Mouse (Mus musculus) embryonic facial prominence, embryonic 12.5 days (tissue): ENCODE measurements around the gene Gm3238. TPM values are rescaled to one million over a fixed set of nuclear protein-coding genes. Genes with fewer than 3 reads are reported as not detected.
"Not testable (repeated sequence)": the region's sequence is repeated elsewhere in the genome, so short reads cannot be mapped to it uniquely, and the experiment has no call there.

Experiments
- ATAC-seq: fragments of 200-750 bp; cut with Nextera tagmentation; 2 replicates; pipeline ENCODE4 v1.8.0; 2017; ENCODE audit not compliant: insufficient number of reproducible peaks, insufficient read depth, low FRiP score, low TSS enrichment
- H3K27ac ChIP-seq: fragments of 300-500 bp; sonication (generic); 2 replicates; pipeline ENCODE4 v1.5.1; 2016; ENCODE audit warnings: mild to moderate bottlenecking
- H3K27me3 ChIP-seq: fragments of 300-500 bp; sonication (generic); 2 replicates; pipeline ENCODE4 v1.6.1; 2016; ENCODE audit warnings: mild to moderate bottlenecking, moderate library complexity
- H3K36me3 ChIP-seq: fragments of 300-500 bp; sonication (generic); 2 replicates; pipeline ENCODE4 v1.6.1; 2016; ENCODE audit warnings: mild to moderate bottlenecking
- H3K4me1 ChIP-seq: fragments of 300-500 bp; sonication (generic); 2 replicates; pipeline ENCODE4 v1.6.1; 2016
- H3K4me2 ChIP-seq: fragments of 300-500 bp; sonication (generic); replicated peaks from 2 replicates; pipeline ENCODE4 v1.6.1; 2016; ENCODE audit warnings: mild to moderate bottlenecking, moderate library complexity
- H3K4me3 ChIP-seq: fragments of 300-500 bp; sonication (generic); 2 replicates; pipeline ENCODE4 v1.5.1; 2016; ENCODE audit warnings: mild to moderate bottlenecking
- H3K9ac ChIP-seq: fragments of 300-500 bp; sonication (generic); 2 replicates; pipeline ENCODE4 v1.6.1; 2016; ENCODE audit warnings: mild to moderate bottlenecking, moderate library complexity
- H3K9me3 ChIP-seq: fragments of 300-500 bp; sonication (generic); 2 replicates; pipeline ENCODE4 v1.6.1; 2016; ENCODE audit warnings: mild to moderate bottlenecking, moderate library complexity
- WGBS: fragments of 180-500 bp; shearing (Covaris S2); methylation state at CpG from one replicate; pipeline ENCODE4 v1.1.7; 2016; 5-methylcytosine and 5-hydroxymethylcytosine counted together
- polyA plus RNA-seq: library from polyadenylated mRNA; unstranded; fragments of >200 nt; fragmentation: Nextera tagmentation; extraction: Ambion mirVana; gene quantifications from 2 replicates; pipeline ENCODE4 v1.2.1, GENCODE M21; 2016

Gene Gm3238
- polyA plus RNA-seq, 1 experiment from 2014 or later: not detected

DNA sequence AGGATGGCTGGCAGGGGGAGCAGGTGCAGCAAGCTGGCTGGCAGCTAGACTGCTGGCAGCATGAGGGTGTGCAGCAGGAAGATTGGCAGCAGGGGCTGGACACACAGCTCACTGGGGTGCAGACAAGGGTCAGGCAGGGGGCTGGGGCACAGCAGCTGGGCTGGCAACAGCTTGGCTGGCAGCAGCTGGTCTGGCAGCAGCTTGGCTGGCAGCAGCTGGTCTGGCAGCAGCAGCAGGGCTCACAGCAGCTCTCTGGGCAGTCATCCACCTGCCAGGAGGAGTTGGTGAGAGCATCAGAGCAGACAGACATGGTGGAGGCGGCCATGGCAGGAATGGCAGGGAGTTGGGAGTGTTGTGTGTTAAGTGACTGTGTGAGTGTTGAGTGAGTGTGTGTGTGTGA lies 16.8 kb upstream of the Gm3238 start, which contains the start of gene Gm7137:
Gene Gm7137, minus strand, starts transcription at position 325 of the 400 bp plus-strand sequence.
- H3K9ac ChIP-seq, H3K4me2 ChIP-seq, H3K9me3 ChIP-seq, H3K27ac ChIP-seq, H3K4me1 ChIP-seq, H3K27me3 ChIP-seq, H3K4me3 ChIP-seq, H3K36me3 ChIP-seq, ATAC-seq: not testable (repeated sequence)
- WGBS: 40% methylated on average over 1 of the region's 1 CpGs

DNA sequence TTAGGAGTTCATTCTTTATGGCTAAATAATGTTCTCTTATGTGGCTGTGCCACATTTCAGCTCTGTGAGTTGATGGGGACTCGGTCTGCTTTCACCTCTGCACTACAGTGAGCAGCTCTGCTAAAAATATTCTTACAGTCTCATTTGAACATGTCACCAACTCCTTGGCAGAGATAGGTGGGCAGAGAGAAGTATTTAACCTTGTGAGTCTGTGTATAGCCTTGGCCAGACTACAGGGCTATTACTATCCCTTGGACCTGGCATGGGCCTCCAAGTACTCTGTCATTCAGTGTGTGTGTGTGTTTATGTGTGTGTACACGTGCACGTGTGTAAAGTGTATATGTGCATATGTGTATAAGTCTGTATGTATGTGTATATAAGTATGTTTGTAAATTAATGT lies 12.3 kb upstream of the Gm3238 start:
- not testable (repeated sequence) for H3K4me1 ChIP-seq, H3K4me2 ChIP-seq, H3K36me3 ChIP-seq, ATAC-seq, H3K9me3 ChIP-seq, H3K4me3 ChIP-seq, H3K9ac ChIP-seq, H3K27ac ChIP-seq, H3K27me3 ChIP-seq
- WGBS: 94% methylated on average over 3 of the region's 3 CpGs

DNA sequence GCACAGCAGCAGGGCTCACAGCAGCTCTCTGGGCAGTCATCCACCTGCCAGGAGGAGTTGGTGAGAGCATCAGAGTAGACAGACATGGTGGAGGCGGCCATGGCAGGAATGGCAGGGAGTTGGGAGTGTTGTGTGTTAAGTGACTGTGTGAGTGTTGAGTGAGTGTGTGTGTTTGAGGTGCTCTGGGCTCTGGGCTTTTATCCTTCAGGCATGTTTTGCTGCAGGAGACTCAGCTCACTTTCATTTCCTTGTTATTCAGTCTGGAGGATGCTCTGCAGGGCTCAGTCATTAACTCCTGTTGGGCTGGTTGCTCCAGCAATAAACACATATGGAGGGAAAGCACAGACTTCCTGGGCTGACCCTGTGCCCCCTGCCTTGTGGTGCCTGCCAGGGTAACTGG lies 11.3 kb upstream of the Gm3238 start, which contains the start of gene Gm3250:
Gene Gm3250, minus strand, starts transcription at position 101 of the 400 bp plus-strand sequence.
- H3K4me2 ChIP-seq, H3K4me1 ChIP-seq, H3K27ac ChIP-seq, H3K4me3 ChIP-seq, H3K36me3 ChIP-seq, H3K9ac ChIP-seq, ATAC-seq, H3K27me3 ChIP-seq, H3K9me3 ChIP-seq: not testable (repeated sequence)
- WGBS: 43% methylated on average over 1 of the region's 1 CpGs

DNA sequence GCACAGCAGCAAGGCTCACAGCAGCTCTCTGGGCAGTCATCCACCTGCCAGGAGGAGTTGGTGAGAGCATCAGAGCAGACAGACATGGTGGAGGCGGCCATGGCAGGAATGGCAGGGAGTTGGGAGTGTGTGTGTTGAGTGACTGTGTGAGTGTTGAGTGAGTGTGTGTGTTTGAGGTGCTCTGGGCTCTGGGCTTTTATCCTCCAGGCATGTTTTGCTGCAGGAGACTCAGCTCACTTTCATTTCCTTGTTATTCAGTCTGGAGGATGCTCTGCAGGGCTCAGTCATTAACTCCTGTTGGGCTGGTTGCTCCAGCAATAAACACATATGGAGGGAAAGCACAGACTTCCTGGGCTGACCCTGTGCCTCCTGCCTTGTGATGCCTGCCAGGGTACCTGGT lies 5.7 kb upstream of the Gm3238 start, which contains the start of gene Gm7138:
Gene Gm7138, minus strand, starts transcription at position 101 of the 400 bp plus-strand sequence.
- not testable (repeated sequence) for H3K27me3 ChIP-seq, H3K9me3 ChIP-seq, H3K4me3 ChIP-seq, H3K27ac ChIP-seq, H3K9ac ChIP-seq, H3K36me3 ChIP-seq, H3K4me2 ChIP-seq, ATAC-seq, H3K4me1 ChIP-seq
- WGBS: 67% methylated on average over 1 of the region's 1 CpGs

DNA sequence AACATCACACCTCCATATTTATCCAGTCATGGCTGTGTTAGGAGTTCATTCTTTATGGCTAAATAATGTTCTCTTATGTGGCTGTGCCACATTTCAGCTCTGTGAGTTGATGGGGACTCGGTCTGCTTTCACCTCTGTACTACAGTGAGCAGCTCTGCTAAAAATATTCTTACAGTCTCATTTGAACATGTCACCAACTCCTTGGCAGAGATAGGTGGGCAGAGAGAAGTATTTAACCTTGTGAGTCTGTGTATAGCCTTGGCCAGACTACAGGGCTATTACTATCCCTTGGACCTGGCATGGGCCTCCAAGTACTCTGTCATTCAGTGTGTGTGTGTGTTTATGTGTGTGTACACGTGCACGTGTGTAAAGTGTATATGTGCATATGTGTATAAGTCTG lies 1.0 kb upstream of the Gm3238 start:
- not testable (repeated sequence) for H3K4me2 ChIP-seq, H3K27me3 ChIP-seq, H3K36me3 ChIP-seq, H3K27ac ChIP-seq, H3K9me3 ChIP-seq, H3K4me3 ChIP-seq, H3K4me1 ChIP-seq, H3K9ac ChIP-seq, ATAC-seq
- WGBS: 100% methylated on average over 2 of the region's 3 CpGs

DNA sequence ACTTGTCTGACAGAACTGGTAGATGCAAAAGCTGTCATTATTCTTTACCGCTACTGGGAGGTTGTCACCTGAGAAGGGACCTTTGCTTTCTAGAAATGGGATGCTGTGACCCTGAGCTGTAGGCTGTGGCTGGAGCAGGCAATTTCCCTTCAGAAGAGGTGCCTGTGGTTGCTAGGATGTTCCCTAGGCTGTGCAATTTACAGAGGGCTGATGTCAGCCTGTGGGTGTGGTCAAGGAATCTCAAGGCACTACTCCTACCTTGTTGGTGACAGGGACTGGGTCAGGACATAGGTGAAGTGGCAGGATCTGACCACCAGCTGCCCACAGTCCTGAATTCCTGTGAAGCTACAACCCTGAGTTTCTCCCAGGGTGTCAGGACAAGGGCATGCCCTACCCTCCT lies 1.4 kb downstream of the Gm3238 start:
- ATAC-seq: no peak
- Histone ChIP-seq H3K4me2 (no peak overlapping the region), H3K27me3 (no peaks in the 10 kb centered on the region), H3K4me3 (no peak overlapping the region), H3K9me3 (no peaks in the 10 kb centered on the region), H3K27ac (no peak overlapping the region), H3K4me1 (no peaks in the 10 kb centered on the region), H3K9ac (no peak overlapping the region), H3K36me3 (no peaks in the 10 kb centered on the region)
- WGBS: 57% methylated on average over 1 of the region's 1 CpGs

DNA sequence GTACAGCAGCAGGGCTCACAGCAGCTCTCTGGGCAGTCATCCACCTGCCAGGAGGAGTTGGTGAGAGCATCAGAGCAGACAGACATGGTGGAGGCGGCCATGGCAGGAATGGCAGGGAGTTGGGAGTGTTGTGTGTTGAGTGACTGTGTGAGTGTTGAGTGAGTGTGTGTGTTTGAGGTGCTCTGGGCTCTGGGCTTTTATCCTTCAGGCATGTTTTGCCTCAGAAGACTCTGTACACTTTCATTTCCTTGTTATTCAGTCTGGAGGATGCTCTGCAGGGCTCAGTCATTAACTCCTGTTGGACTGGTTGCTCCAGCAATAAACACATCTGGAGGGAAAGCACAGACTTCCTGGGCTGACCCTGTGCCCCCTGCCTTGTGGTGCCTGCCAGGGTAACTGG lies 11.5 kb downstream of the Gm3238 start, which contains the start of gene Gm3233:
Gene Gm3233, minus strand, starts transcription at position 101 of the 400 bp plus-strand sequence.
- not testable (repeated sequence) for H3K27me3 ChIP-seq, H3K27ac ChIP-seq, H3K9me3 ChIP-seq, H3K4me2 ChIP-seq, ATAC-seq, H3K4me3 ChIP-seq, H3K9ac ChIP-seq, H3K36me3 ChIP-seq, H3K4me1 ChIP-seq
- 40% methylated on average over 1 of the region's 1 CpGs for WGBS

DNA sequence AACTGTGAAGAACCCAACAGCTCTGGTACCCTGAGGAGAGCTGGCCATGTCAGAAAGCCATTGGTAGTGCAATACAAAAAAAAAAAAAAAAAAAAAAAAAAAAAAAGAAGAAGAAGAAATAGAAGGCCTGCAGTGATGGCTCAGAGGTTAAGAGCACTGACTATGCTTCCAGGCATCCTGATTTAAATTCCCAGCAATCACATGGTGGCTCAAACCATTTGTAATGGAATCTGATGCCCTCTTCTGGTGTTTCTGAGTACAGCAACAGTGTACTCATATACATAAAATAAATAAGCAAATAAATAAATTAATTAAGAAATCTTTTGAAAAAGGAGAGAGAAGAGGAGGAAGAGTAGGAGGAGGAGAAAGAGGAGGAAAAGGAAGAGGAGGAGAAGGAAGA lies 17.7 kb downstream of the Gm3238 start:
- Histone ChIP-seq H3K4me1 (no peaks in the 10 kb centered on the region), H3K9ac (no peak overlapping the region), H3K27me3 (no peaks in the 10 kb centered on the region), H3K4me3 (no peak overlapping the region), H3K27ac (no peak overlapping the region), H3K9me3 (no peaks in the 10 kb centered on the region), H3K36me3 (no peaks in the 10 kb centered on the region), H3K4me2 (no peak overlapping the region)
- ATAC-seq: no peak

DNA sequence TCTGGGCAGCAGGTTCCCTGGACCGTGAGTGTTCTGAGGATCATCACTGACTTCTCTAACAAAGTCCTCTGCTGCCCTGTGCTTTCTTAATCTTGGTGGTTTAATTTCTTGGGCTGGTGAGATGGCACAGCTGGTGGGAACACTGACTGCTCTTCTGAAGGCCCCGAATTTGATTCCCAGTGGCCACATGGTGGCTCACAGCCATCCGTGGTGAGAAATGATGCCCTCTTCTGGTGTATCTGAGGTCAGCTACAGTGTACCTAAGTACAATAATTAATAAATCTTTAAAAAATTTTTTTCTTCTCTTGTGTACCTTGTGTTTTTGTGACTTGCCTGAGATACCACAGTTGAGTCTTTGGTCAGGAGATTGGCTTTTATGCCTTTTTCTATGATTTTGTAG lies 18.8 kb downstream of the Gm3238 start:
- H3K27me3 ChIP-seq: not testable (repeated sequence)

DNA sequence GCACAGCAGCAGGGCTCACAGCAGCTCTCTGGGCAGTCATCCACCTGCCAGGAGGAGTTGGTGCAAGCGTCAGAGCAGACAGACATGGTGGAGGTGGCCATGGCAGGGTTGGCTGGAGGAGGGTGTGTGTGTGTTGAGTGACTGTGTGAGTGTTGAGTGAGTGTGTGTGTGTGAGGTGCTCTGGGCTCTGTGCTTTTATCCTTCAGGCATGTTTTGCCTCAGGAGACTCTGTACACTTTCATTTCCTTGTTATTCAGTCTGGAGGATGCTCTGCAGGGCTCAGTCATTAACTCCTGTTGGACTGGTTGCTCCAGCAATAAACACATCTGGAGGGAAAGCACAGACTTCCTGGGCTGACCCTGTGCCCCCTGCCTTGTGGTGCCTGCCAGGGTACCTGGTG lies 19.9 kb downstream of the Gm3238 start, which contains the start of gene Gm9736:
Gene Gm9736, minus strand, starts transcription at position 101 of the 400 bp plus-strand sequence.
- not testable (repeated sequence) for ATAC-seq, H3K4me3 ChIP-seq, H3K4me1 ChIP-seq, H3K9ac ChIP-seq, H3K4me2 ChIP-seq, H3K27ac ChIP-seq, H3K9me3 ChIP-seq, H3K36me3 ChIP-seq, H3K27me3 ChIP-seq
- WGBS: 71% methylated on average over 1 of the region's 1 CpGs

More for the DNA sequence above, 18.8 kb downstream of the Gm3238 start:
- ATAC-seq, H3K4me1 ChIP-seq, H3K9ac ChIP-seq, H3K36me3 ChIP-seq, H3K4me2 ChIP-seq, H3K27ac ChIP-seq, H3K9me3 ChIP-seq, H3K4me3 ChIP-seq: not testable (repeated sequence)
- 56% methylated on average over 3 of the region's 3 CpGs for WGBS

DNA sequence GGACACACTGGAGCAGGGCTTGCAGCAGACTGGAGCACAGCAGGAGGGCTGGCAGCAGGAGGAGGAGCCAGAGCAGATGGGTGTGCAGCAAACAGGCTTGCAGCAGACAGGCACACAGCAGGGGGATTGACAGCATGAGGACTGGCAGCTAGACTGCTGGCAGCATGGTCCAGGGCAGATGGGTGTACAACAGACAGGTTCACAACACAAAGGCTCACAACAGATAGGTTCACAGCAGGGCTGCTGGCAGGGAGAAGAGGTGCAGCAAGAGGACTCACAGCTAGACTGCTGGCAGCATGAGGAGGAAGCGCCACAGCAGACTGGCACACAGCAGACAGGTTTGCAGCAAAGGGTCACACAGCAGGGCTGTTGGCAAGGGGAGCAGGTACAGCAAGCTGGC lies 20.4 kb downstream of the Gm3238 start:
- H3K36me3 ChIP-seq, H3K9me3 ChIP-seq, H3K4me2 ChIP-seq, ATAC-seq, H3K9ac ChIP-seq, H3K27me3 ChIP-seq, H3K4me1 ChIP-seq, H3K27ac ChIP-seq, H3K4me3 ChIP-seq: not testable (repeated sequence)
- WGBS: 68% methylated on average over 1 of the region's 1 CpGs

DNA sequence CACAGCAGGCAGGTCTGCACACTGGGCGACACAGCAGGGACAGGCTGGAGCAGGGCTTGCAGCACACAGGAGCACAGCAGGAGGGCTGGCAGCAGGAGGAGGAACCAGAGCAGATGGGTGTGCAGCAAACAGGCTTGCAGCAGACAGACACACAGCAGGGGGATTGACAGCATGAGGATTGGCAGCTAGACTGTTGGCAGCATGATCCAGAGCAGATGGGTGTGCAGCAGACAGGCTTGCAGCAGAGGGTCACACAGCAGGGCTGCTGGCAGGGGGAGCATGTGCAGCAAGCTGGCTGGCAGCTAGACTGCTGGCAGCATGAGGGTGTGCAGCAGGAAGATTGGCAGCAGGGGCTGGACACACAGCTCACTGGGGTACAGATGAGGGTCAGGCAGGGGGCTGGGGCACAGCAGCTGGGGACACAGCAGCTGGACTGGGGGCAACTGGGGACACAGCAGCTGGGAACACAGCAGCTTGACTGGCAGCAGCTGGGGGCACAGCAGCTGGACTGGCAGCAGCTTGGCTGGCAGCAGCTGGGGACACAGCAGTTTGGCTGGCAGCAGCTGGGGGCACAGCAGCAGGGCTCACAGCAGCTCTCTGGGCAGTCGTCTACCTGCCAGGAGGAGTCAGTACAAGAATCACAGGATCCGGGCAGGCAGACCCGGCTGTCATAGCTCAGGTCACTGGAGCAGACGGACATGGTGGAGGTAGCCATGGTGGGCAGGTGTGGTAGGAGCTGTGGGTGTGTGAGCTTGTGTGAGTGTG lies 29.0 kb downstream of the Gm3238 start, which contains the start of gene Gm18596:
Gene Gm18596, minus strand, starts transcription at position 715 of the 765 bp plus-strand sequence.
- WGBS: 46% methylated on average over 5 of the region's 5 CpGs

More for the DNA sequence above, 29.0 kb downstream of the Gm3238 start, which contains the start of gene Gm18596:
- H3K9me3 ChIP-seq, H3K27ac ChIP-seq, H3K9ac ChIP-seq, H3K4me2 ChIP-seq, H3K27me3 ChIP-seq, ATAC-seq, H3K4me1 ChIP-seq, H3K4me3 ChIP-seq, H3K36me3 ChIP-seq: not testable (repeated sequence)
